Mouse (Mus musculus) stomach, embryonic 16.5 days (tissue): ENCODE data around the gene Hamp2. TPM values are rescaled to one million over a fixed set of nuclear protein-coding genes. Genes with fewer than 3 reads are reported as not detected.

Experiments used
- polyA plus RNA-seq: library from polyadenylated mRNA; unstranded; fragments of >200 nt; fragmentation: Nextera tagmentation; extraction: Ambion mirVana; gene quantifications from 2 replicates; pipeline ENCODE4 v1.2.1, GENCODE M21; 2015

Hamp2 gene
- polyA plus RNA-seq, 1 experiment from 2014 or later, result not detected

Other genes starting within 250 kb of the Hamp2 start
- 5.5 and 6.2 TPM in 2 replicates for gene 2200002J24Rik, start 225.8 kb downstream of the Hamp2 start, polyA plus RNA-seq
- gene Atp4a, start 212.5 kb downstream of the Hamp2 start, polyA plus RNA-seq, result 22.3 and 44.6 TPM in 2 replicates
- 215 and 232 TPM in 2 replicates for gene Tmem147, start 195.1 kb downstream of the Hamp2 start, polyA plus RNA-seq
- 0.28 and 0.40 TPM in 2 replicates for gene Gapdhs, start 181.0 kb downstream of the Hamp2 start, polyA plus RNA-seq
- 62.5 and 98.8 TPM in 2 replicates for gene Sbsn, start 173.2 kb downstream of the Hamp2 start, polyA plus RNA-seq
- gene Dmkn, start 160.9 kb downstream of the Hamp2 start, polyA plus RNA-seq, result 391 and 628 TPM in 2 replicates
- gene Krtdap, start 136.8 kb downstream of the Hamp2 start, polyA plus RNA-seq, result 767 and 1,136 TPM in 2 replicates
- 8.2 and 11.6 TPM in 2 replicates for gene Ffar2, start 100.9 kb downstream of the Hamp2 start, polyA plus RNA-seq
- gene Ffar3, start 68.5 kb downstream of the Hamp2 start, polyA plus RNA-seq, result 0.44 and 0.47 TPM in 2 replicates
- 0.17 TPM in 2 replicates for gene Ffar1, start 63.1 kb downstream of the Hamp2 start, polyA plus RNA-seq
- gene Cd22, start 44.3 kb downstream of the Hamp2 start, polyA plus RNA-seq, result 0.08 and 0.29 TPM in 2 replicates
- 0.35 and 0.45 TPM in 2 replicates for gene Mag, start 9.8 kb downstream of the Hamp2 start, polyA plus RNA-seq
- 0.90 and 1.1 TPM in 2 replicates for gene Hamp, start 19.4 kb upstream of the Hamp2 start, polyA plus RNA-seq
- 12.8 and 16.0 TPM in 2 replicates for gene Usf2, start 32.1 kb upstream of the Hamp2 start, polyA plus RNA-seq
- 99.6 and 107 TPM in 2 replicates for gene Lsr, start 48.8 kb upstream of the Hamp2 start, polyA plus RNA-seq
- gene Fam187b, start 49.1 kb upstream of the Hamp2 start, polyA plus RNA-seq, result 8.8 and 10.0 TPM in 2 replicates
- gene Fxyd5, start 117.8 kb upstream of the Hamp2 start, polyA plus RNA-seq, result 28.0 and 31.0 TPM in 2 replicates
- 22.2 and 25.8 TPM in 2 replicates for gene Fxyd7, start 126.8 kb upstream of the Hamp2 start, polyA plus RNA-seq
- gene Fxyd1, start 132.5 kb upstream of the Hamp2 start, polyA plus RNA-seq, result 127 and 129 TPM in 2 replicates
- 0.92 and 1.7 TPM in 2 replicates for gene Lgi4, start 134.7 kb upstream of the Hamp2 start, polyA plus RNA-seq
- 497 and 614 TPM in 2 replicates for gene Fxyd3, start 152.0 kb upstream of the Hamp2 start, polyA plus RNA-seq
- gene Hpn, start 190.6 kb upstream of the Hamp2 start, polyA plus RNA-seq, result 35.7 and 36.0 TPM in 2 replicates
- gene Scn1b, start 202.3 kb upstream of the Hamp2 start, polyA plus RNA-seq, result 0.80 and 1.4 TPM in 2 replicates
- 56.7 and 57.9 TPM in 2 replicates for gene Gramd1a, start 231.2 kb upstream of the Hamp2 start, polyA plus RNA-seq